Mouse (Mus musculus): ENCODE measurements at regions not wholly inside any gene's neighbourhood (a gene's known extent, or its start where the extent isn't known, plus 50 kb on each side); places are given as distances from the start of the nearest gene placed in this dataset.
A peak's percentile ranks its signal among the peaks of the same experiment; 100 is the strongest.

GRCm38 (mm10) chr10:21777103-21777502, 104.9 kb upstream of the Sgk1 start:
- Histone ChIP-seq H3ac (ENCODE audit: control insufficient read depth, insufficient read length, low read depth) (peak overlapping the region; percentile 7), H3K27me3 (ENCODE audit: control insufficient read depth, insufficient read depth, insufficient read length) (no peaks in the 10 kb centered on the region), H3K79me2 (ENCODE audit: control insufficient read depth, insufficient read depth) (no peaks in the 10 kb centered on the region), H3K36me3 (ENCODE audit: control insufficient read depth, insufficient read depth) (no peaks in the 10 kb centered on the region), H3K79me3 (ENCODE audit: low read depth) (no peaks in the 10 kb centered on the region), H3K4me3 (ENCODE audit: insufficient read depth, poor library complexity, severe bottlenecking) (no peak overlapping the region)
- TF ChIP-seq USF1 (IDR thresholded peaks at IDR 0.05; ENCODE audit: low read depth), result no peak
- TF ChIP-seq CEBPB (IDR thresholded peaks at IDR 0.05; ENCODE audit: low read depth), result no peak
- TF ChIP-seq MYOG (IDR thresholded peaks at IDR 0.05; ENCODE audit: control insufficient read depth, extremely low read depth, insufficient read length), result no peak
- TF ChIP-seq CTCF (IDR thresholded peaks at IDR 0.05; ENCODE audit: control insufficient read depth, insufficient read depth, insufficient read length), result no peak
- TF ChIP-seq MAX (IDR thresholded peaks at IDR 0.05), result no peak
- TF ChIP-seq FOSL1 (IDR thresholded peaks at IDR 0.05; ENCODE audit: insufficient read depth, low read length, poor library complexity, severe bottlenecking), result no peak
- TF ChIP-seq MYOD1 (IDR thresholded peaks at IDR 0.05; ENCODE audit: control insufficient read depth, insufficient read length, low read depth), result no peak

GRCm38 (mm10) chr10:21783478-21783877, 98.5 kb upstream of the Sgk1 start:
- Histone ChIP-seq H3K79me2 (ENCODE audit: control insufficient read depth, insufficient read depth) (no peaks in the 10 kb centered on the region), H3ac (ENCODE audit: control insufficient read depth, insufficient read length, low read depth) (no peak overlapping the region)
- no peak for TF ChIP-seq FOSL1 (IDR thresholded peaks at IDR 0.05; ENCODE audit: insufficient read depth, low read length, poor library complexity, severe bottlenecking)
- TF ChIP-seq MYOD1 (IDR thresholded peaks at IDR 0.05; ENCODE audit: control insufficient read depth, insufficient read length, low read depth), result peak; percentile 75
- TF ChIP-seq MAX (IDR thresholded peaks at IDR 0.05), result peak; percentile 23
- TF ChIP-seq USF1 (IDR thresholded peaks at IDR 0.05; ENCODE audit: low read depth), result no peak
- TF ChIP-seq CEBPB (IDR thresholded peaks at IDR 0.05; ENCODE audit: low read depth), result no peak
- no peak for TF ChIP-seq MYOG (IDR thresholded peaks at IDR 0.05; ENCODE audit: control insufficient read depth, extremely low read depth, insufficient read length)
- no peak for TF ChIP-seq CTCF (IDR thresholded peaks at IDR 0.05; ENCODE audit: control insufficient read depth, insufficient read depth, insufficient read length)

GRCm38 (mm10) chr10:21785110-21785509, 96.9 kb upstream of the Sgk1 start:
- Histone ChIP-seq H3K79me3 (ENCODE audit: low read depth) (no peaks in the 10 kb centered on the region), H3K27me3 (ENCODE audit: control insufficient read depth, insufficient read depth, insufficient read length) (no peaks in the 10 kb centered on the region), H3K36me3 (ENCODE audit: control insufficient read depth, insufficient read depth) (no peaks in the 10 kb centered on the region), H3K79me2 (ENCODE audit: control insufficient read depth, insufficient read depth) (no peaks in the 10 kb centered on the region), H3K4me3 (ENCODE audit: insufficient read depth, poor library complexity, severe bottlenecking) (no peak overlapping the region), H3ac (ENCODE audit: control insufficient read depth, insufficient read length, low read depth) (no peak overlapping the region)
- no peak for TF ChIP-seq USF1 (IDR thresholded peaks at IDR 0.05; ENCODE audit: low read depth)
- TF ChIP-seq MAX (IDR thresholded peaks at IDR 0.05), result no peak
- TF ChIP-seq FOSL1 (IDR thresholded peaks at IDR 0.05; ENCODE audit: insufficient read depth, low read length, poor library complexity, severe bottlenecking), result no peak

More at GRCm38 (mm10) chr10:21783478-21783877, 98.5 kb upstream of the Sgk1 start:
- no peaks in the 10 kb centered on the region for H3K79me3 ChIP-seq (ENCODE audit: low read depth)
- H3K36me3 ChIP-seq (ENCODE audit: control insufficient read depth, insufficient read depth), result no peaks in the 10 kb centered on the region
- no peaks in the 10 kb centered on the region for H3K27me3 ChIP-seq (ENCODE audit: control insufficient read depth, insufficient read depth, insufficient read length)
- H3K4me3 ChIP-seq (ENCODE audit: insufficient read depth, poor library complexity, severe bottlenecking), result no peak overlapping the region

GRCm38 (mm10) chr10:21785785-21786184, 96.2 kb upstream of the Sgk1 start:
- no peaks in the 10 kb centered on the region for H3K79me2 ChIP-seq (ENCODE audit: control insufficient read depth, insufficient read depth)
- no peaks in the 10 kb centered on the region for H3K79me3 ChIP-seq (ENCODE audit: low read depth)
- no peak overlapping the region for H3ac ChIP-seq (ENCODE audit: control insufficient read depth, insufficient read length, low read depth)
- TF ChIP-seq USF1 (IDR thresholded peaks at IDR 0.05; ENCODE audit: low read depth) (peak; percentile 43), MYOG (IDR thresholded peaks at IDR 0.05; ENCODE audit: control insufficient read depth, extremely low read depth, insufficient read length) (no peak), CEBPB (IDR thresholded peaks at IDR 0.05; ENCODE audit: low read depth) (peak; percentile 24)
- no peaks in the 10 kb centered on the region for H3K27me3 ChIP-seq (ENCODE audit: control insufficient read depth, insufficient read depth, insufficient read length)
- H3K4me3 ChIP-seq (ENCODE audit: insufficient read depth, poor library complexity, severe bottlenecking), result no peak overlapping the region
- H3K36me3 ChIP-seq (ENCODE audit: control insufficient read depth, insufficient read depth), result no peaks in the 10 kb centered on the region

GRCm38 (mm10) chr10:21789847-21790530, 92.0 kb upstream of the Sgk1 start:
- Histone ChIP-seq H3K27me3 (ENCODE audit: control insufficient read depth, insufficient read depth, insufficient read length) (no peaks in the 10 kb centered on the region), H3K79me2 (ENCODE audit: control insufficient read depth, insufficient read depth) (no peaks in the 10 kb centered on the region), H3ac (ENCODE audit: control insufficient read depth, insufficient read length, low read depth) (no peak overlapping the region), H3K79me3 (ENCODE audit: low read depth) (no peaks in the 10 kb centered on the region), H3K36me3 (ENCODE audit: control insufficient read depth, insufficient read depth) (no peaks in the 10 kb centered on the region), H3K4me3 (ENCODE audit: insufficient read depth, poor library complexity, severe bottlenecking) (no peak overlapping the region)
- peak; percentile 2 for TF ChIP-seq USF1 (IDR thresholded peaks at IDR 0.05; ENCODE audit: low read depth)
- peak; percentile 65 for TF ChIP-seq MYOD1 (IDR thresholded peaks at IDR 0.05; ENCODE audit: control insufficient read depth, insufficient read length, low read depth)
- peak; percentile 80 for TF ChIP-seq MAX (IDR thresholded peaks at IDR 0.05)
- no peak for TF ChIP-seq MYOG (IDR thresholded peaks at IDR 0.05; ENCODE audit: control insufficient read depth, extremely low read depth, insufficient read length)
- TF ChIP-seq CTCF (IDR thresholded peaks at IDR 0.05; ENCODE audit: control insufficient read depth, insufficient read depth, insufficient read length), result no peak
- TF ChIP-seq CEBPB (IDR thresholded peaks at IDR 0.05; ENCODE audit: low read depth), result no peak
- peak; percentile 65 for TF ChIP-seq FOSL1 (IDR thresholded peaks at IDR 0.05; ENCODE audit: insufficient read depth, low read length, poor library complexity, severe bottlenecking)

- Histone ChIP-seq H3K79me2 (ENCODE audit: control insufficient read depth, insufficient read depth) (no peaks in the 10 kb centered on the region), H3K27me3 (ENCODE audit: control insufficient read depth, insufficient read depth, insufficient read length) (no peaks in the 10 kb centered on the region), H3K79me3 (ENCODE audit: low read depth) (no peaks in the 10 kb centered on the region), H3K4me3 (ENCODE audit: insufficient read depth, poor library complexity, severe bottlenecking) (no peak overlapping the region), H3K36me3 (ENCODE audit: control insufficient read depth, insufficient read depth) (no peaks in the 10 kb centered on the region), H3ac (ENCODE audit: control insufficient read depth, insufficient read length, low read depth) (no peak overlapping the region)
- TF ChIP-seq CEBPB (IDR thresholded peaks at IDR 0.05; ENCODE audit: low read depth), result no peak
- TF ChIP-seq CTCF (IDR thresholded peaks at IDR 0.05; ENCODE audit: control insufficient read depth, insufficient read depth, insufficient read length), result no peak
- TF ChIP-seq MYOG (IDR thresholded peaks at IDR 0.05; ENCODE audit: control insufficient read depth, extremely low read depth, insufficient read length), result no peak
- TF ChIP-seq MAX (IDR thresholded peaks at IDR 0.05), result peak; percentile 65
- no peak for TF ChIP-seq USF1 (IDR thresholded peaks at IDR 0.05; ENCODE audit: low read depth)
- peak; percentile 57 for TF ChIP-seq MYOD1 (IDR thresholded peaks at IDR 0.05; ENCODE audit: control insufficient read depth, insufficient read length, low read depth)
- peak; percentile 5 for TF ChIP-seq FOSL1 (IDR thresholded peaks at IDR 0.05; ENCODE audit: insufficient read depth, low read length, poor library complexity, severe bottlenecking)
Measured at GRCm38 (mm10) chr10:21790991-21791390, 91.0 kb upstream of the Sgk1 start.

All from C2C12 (cell line).